Mouse (Mus musculus) 3134 (cell line): Measurements from ENCODE around the gene Ccin.

ENCODE experiments used
- DNase-seq: peaks from one replicate; pipeline ENCODE4 v3.0.0-alpha.2; 2011; ENCODE audit warnings: low spot score; ENCODE audit not compliant: insufficient read length; ENCODE audit errors: extremely low read depth

Gene Ccin

GRCm38 (mm10) chr4:43973526-43973981 lies 9.7 kb upstream of the Ccin start:
- peak; percentile 39 for DNase-seq

GRCm38 (mm10) chr4:43974914-43975616 lies 8.2 kb upstream of the Ccin start:
- no peak for DNase-seq

GRCm38 (mm10) chr4:43976223-43976740 lies 7.0 kb upstream of the Ccin start:
- peak; percentile 36 for DNase-seq

- DNase-seq, result no peak
Observed at GRCm38 (mm10) chr4:43978521-43979443, 4.5 kb upstream of the Ccin start.

GRCm38 (mm10) chr4:43979746-43980145 lies 3.5 kb upstream of the Ccin start:
- DNase-seq, result peak; percentile 36

GRCm38 (mm10) chr4:43980236-43980635 lies 3.0 kb upstream of the Ccin start:
- DNase-seq, result no peak

- no peak for DNase-seq
Observed at GRCm38 (mm10) chr4:43980846-43981245, 2.4 kb upstream of the Ccin start.

GRCm38 (mm10) chr4:43981251-43981650 lies 2.0 kb upstream of the Ccin start:
- no peak for DNase-seq

GRCm38 (mm10) chr4:43982053-43982732 lies 1.1 kb upstream of the Ccin start:
- peak; percentile 89 for DNase-seq

GRCm38 (mm10) chr4:43983756-43984155 lies 473 bp downstream of the Ccin start:
- no peak for DNase-seq

GRCm38 (mm10) chr4:43984326-43984725 lies 1.0 kb downstream of the Ccin start:
- DNase-seq, result no peak

- DNase-seq, result no peak
Observed at GRCm38 (mm10) chr4:43988976-43989375, 5.7 kb downstream of the Ccin start.

GRCm38 (mm10) chr4:43993072-43993471 lies 9.8 kb downstream of the Ccin start:
- DNase-seq, result no peak

- no peak for DNase-seq
Observed at GRCm38 (mm10) chr4:43994342-43994741, 11.1 kb downstream of the Ccin start.

- no peak for DNase-seq
Observed at GRCm38 (mm10) chr4:44003622-44004021, 20.3 kb downstream of the Ccin start.

GRCm38 (mm10) chr4:44004126-44004525 lies 20.8 kb downstream of the Ccin start, which contains the start of gene Clta:
TSS of gene Clta (plus strand) at chr4:44004452.
- DNase-seq, result no peak

- no peak for DNase-seq
Observed at GRCm38 (mm10) chr4:44004623-44005409, 21.5 kb downstream of the Ccin start.

- no peak for DNase-seq
Observed at GRCm38 (mm10) chr4:44010176-44010575, 26.9 kb downstream of the Ccin start.

- DNase-seq, result no peak
Observed at GRCm38 (mm10) chr4:44010893-44011292, 27.6 kb downstream of the Ccin start.

- no peak for DNase-seq
Observed at GRCm38 (mm10) chr4:44011799-44012198, 28.5 kb downstream of the Ccin start.
